Mouse (Mus musculus): ENCODE data around the gene Atpaf1. TPM values are rescaled to one million over a fixed set of nuclear protein-coding genes. Genes with fewer than 3 reads are reported as not detected.

Gene Atpaf1
- polyA plus RNA-seq, 1 experiment from 2014 or later, result 42.1 TPM

DNA sequence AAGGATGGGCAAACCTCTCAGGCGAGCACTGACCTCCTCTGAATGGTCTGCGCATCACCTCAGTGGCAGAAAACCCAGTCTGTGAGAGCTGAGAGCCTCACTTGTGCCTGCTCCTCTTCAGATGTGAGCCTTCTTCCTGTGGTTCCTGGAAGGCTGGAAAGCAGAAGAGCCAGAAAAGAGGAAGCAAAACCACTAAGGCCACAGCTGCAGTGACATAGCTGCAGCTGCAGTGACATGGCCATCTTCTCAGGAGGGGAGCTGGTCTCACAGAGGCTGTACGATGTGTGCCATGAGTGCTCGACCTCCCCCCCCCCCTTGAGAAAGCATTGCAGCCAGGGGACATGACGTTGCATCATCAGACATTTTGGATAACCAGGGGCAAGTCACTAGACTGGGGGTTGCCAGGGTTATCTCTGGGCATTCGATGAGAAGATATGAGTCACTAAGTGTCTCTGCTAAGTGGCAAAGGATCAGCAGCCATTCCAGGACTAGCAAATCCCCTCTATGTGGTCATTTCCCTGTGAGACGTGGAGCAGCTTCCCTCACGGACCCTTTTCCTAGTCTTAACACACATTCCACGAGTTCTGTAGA, 72.8 kb downstream of the Atpaf1 start:
- Histone ChIP-seq H3K9me3 (ENCODE audit: control insufficient read depth, low read length) (no peaks in the 10 kb centered on the region), H3K4me2 (no peak overlapping the region), H3K9ac (ENCODE audit: low read depth, low read length) (no peak overlapping the region), H3K4me1 (replicated peaks; ENCODE audit: control insufficient read depth, insufficient read depth, low read length) (peaks cover 41% of the 10 kb centered on the region), H3K27ac (ENCODE audit: low read depth, low read length) (no peak overlapping the region), H3K4me3 (ENCODE audit: low read depth, low read length) (no peak overlapping the region), H3K36me3 (ENCODE audit: control insufficient read depth, insufficient read depth, low read length) (peaks cover 14% of the 10 kb centered on the region), H3K27me3 (replicated peaks; ENCODE audit: control insufficient read depth, insufficient read depth, low read length) (no peaks in the 10 kb centered on the region)
- no peak for DNase-seq (ENCODE audit: low spot score)
- ATAC-seq (replicated peaks; ENCODE audit: low FRiP score), result no peak
- 58% methylated on average over 9 of the region's 9 CpGs for WGBS

DNA sequence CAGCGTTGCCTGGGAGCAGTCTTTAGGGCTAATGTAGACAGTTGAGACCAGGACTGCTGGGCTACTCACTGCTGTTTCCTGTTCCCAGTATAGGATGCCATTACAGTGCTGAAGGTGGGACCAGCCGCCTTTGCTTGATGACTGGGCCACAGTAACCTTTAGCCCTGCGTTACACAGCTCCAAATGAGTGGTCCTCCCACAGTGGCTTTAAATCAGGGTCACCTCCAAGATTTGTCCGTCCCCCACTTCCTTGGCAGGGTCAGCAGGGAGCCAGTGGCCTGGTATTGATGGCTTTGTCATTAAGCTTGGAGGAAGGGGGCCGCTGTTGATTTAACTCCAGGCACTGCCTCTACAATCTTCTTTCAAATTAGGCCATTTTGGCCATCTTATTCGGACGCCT, 78.7 kb downstream of the Atpaf1 start:
- Histone ChIP-seq H3K9ac (ENCODE audit: low read depth, low read length) (no peak overlapping the region), H3K27ac (ENCODE audit: low read depth, low read length) (no peak overlapping the region), H3K36me3 (ENCODE audit: control insufficient read depth, insufficient read depth, low read length) (peaks cover 27% of the 10 kb centered on the region), H3K4me3 (ENCODE audit: low read depth, low read length) (no peak overlapping the region), H3K9me3 (ENCODE audit: control insufficient read depth, low read length) (no peaks in the 10 kb centered on the region), H3K4me2 (no peak overlapping the region), H3K4me1 (replicated peaks; ENCODE audit: control insufficient read depth, insufficient read depth, low read length) (0 out of 2 replicates have a peak, but pooled peaks cover 2% of the 10 kb centered on the region), H3K27me3 (replicated peaks; ENCODE audit: control insufficient read depth, insufficient read depth, low read length) (no peaks in the 10 kb centered on the region)
- ATAC-seq (replicated peaks; ENCODE audit: low FRiP score) (no peak), DNase-seq (ENCODE audit: low spot score) (no peak)
- 84% methylated on average over 7 of the region's 7 CpGs for WGBS

DNA sequence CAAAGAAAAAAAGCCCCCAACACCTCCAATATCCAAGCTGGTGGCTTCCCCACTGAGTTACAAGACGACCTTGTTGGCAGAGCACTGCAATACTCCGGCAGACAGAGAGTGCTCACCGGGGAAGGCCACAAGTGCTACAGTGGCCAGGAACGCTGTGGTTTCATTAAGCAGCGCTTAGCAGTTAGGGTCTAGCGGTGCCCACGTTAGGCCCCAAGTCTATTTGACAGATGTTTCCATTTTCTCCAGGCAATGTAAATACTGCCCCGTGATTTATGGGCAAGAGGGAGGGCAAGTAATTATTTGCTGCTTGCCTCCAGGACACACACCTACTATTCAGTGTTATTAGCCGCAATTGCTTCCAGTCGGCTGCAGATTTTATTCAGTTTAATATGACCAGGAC, 79.3 kb downstream of the Atpaf1 start:
- Histone ChIP-seq H3K4me3 (ENCODE audit: low read depth, low read length) (no peak overlapping the region), H3K9ac (ENCODE audit: low read depth, low read length) (no peak overlapping the region), H3K36me3 (ENCODE audit: control insufficient read depth, insufficient read depth, low read length) (peaks cover 27% of the 10 kb centered on the region), H3K27me3 (replicated peaks; ENCODE audit: control insufficient read depth, insufficient read depth, low read length) (no peaks in the 10 kb centered on the region), H3K4me1 (replicated peaks; ENCODE audit: control insufficient read depth, insufficient read depth, low read length) (no peaks in the 10 kb centered on the region), H3K27ac (ENCODE audit: low read depth, low read length) (no peak overlapping the region), H3K4me2 (no peak overlapping the region), H3K9me3 (ENCODE audit: control insufficient read depth, low read length) (no peaks in the 10 kb centered on the region)
- ATAC-seq (replicated peaks; ENCODE audit: low FRiP score) (no peak), DNase-seq (ENCODE audit: low spot score) (no peak)
- 65% methylated on average over 10 of the region's 10 CpGs for WGBS

Other genes starting within 250 kb of the Atpaf1 start
- gene Cyp4a31, start 221.2 kb upstream of the Atpaf1 start, polyA plus RNA-seq (2014; fragmentation: Nextera tagmentation; extraction: Ambion mirVana), result not detected in 2 replicates
- not detected in 2 replicates for gene Cyp4a32, start 183.8 kb upstream of the Atpaf1 start, polyA plus RNA-seq (2014; fragmentation: Nextera tagmentation; extraction: Ambion mirVana)
- gene Cyp4b1, start 137.1 kb upstream of the Atpaf1 start, polyA plus RNA-seq (2014; fragmentation: Nextera tagmentation; extraction: Ambion mirVana), result 0.71 TPM in 2 replicates
- gene Efcab14, start 47.1 kb upstream of the Atpaf1 start, polyA plus RNA-seq (2014; fragmentation: Nextera tagmentation; extraction: Ambion mirVana), result 34.9 and 38.7 TPM in 2 replicates
- gene Tex38, start 3.8 kb upstream of the Atpaf1 start, polyA plus RNA-seq (2014; fragmentation: Nextera tagmentation; extraction: Ambion mirVana), result 0.22 TPM in 1 of 2 replicates, not detected in the other
- gene Mob3c, start 43.3 kb downstream of the Atpaf1 start, polyA plus RNA-seq (2014; fragmentation: Nextera tagmentation; extraction: Ambion mirVana), result 9.7 and 9.8 TPM in 2 replicates
- 43.8 and 46.9 TPM in 2 replicates for gene Mknk1, start 54.4 kb downstream of the Atpaf1 start, polyA plus RNA-seq (2014; fragmentation: Nextera tagmentation; extraction: Ambion mirVana)
- gene Kncn, start 99.6 kb downstream of the Atpaf1 start, polyA plus RNA-seq (2014; fragmentation: Nextera tagmentation; extraction: Ambion mirVana), result not detected in 2 replicates
- not detected in 2 replicates for gene 6430628N08Rik, start 105.9 kb downstream of the Atpaf1 start, polyA plus RNA-seq (2014; fragmentation: Nextera tagmentation; extraction: Ambion mirVana)
- gene Dmbx1, start 155.1 kb downstream of the Atpaf1 start, polyA plus RNA-seq (2014; fragmentation: Nextera tagmentation; extraction: Ambion mirVana), result not detected in 2 replicates
- gene Faah, start 233.1 kb downstream of the Atpaf1 start, polyA plus RNA-seq (2014; fragmentation: Nextera tagmentation; extraction: Ambion mirVana), result 3.9 and 4.7 TPM in 2 replicates